Mouse (Mus musculus) heart, postnatal 0 days (tissue): Measurements from ENCODE around the gene Aptx.

Experiments
- CTCF ChIP-seq: IDR thresholded peaks from 2 replicates; pipeline ENCODE4 v1.5.1; 2016; ENCODE audit warnings: antibody characterized with exemption, control low read depth, low read depth
- EP300 ChIP-seq: IDR thresholded peaks from 2 replicates; pipeline ENCODE4 v1.6.1; 2016; ENCODE audit warnings: antibody characterized with exemption, low read depth

- no peak for TF ChIP-seq CTCF
- no peak for TF ChIP-seq EP300
These were observed 14.1 kb upstream of the Aptx start for GRCm38 (mm10) chr4:40717141-40717540.
